Mouse (Mus musculus) ES-CJ7 (cell line): ENCODE results near the gene Chaf1b.
A peak's percentile ranks its signal among the peaks of the same experiment; 100 is the strongest.

Experiments used
- DNase-seq: peaks from one replicate; pipeline ENCODE4 v3.0.0; 2011; ENCODE audit warnings: low read depth, low spot score

Chaf1b gene

DNA sequence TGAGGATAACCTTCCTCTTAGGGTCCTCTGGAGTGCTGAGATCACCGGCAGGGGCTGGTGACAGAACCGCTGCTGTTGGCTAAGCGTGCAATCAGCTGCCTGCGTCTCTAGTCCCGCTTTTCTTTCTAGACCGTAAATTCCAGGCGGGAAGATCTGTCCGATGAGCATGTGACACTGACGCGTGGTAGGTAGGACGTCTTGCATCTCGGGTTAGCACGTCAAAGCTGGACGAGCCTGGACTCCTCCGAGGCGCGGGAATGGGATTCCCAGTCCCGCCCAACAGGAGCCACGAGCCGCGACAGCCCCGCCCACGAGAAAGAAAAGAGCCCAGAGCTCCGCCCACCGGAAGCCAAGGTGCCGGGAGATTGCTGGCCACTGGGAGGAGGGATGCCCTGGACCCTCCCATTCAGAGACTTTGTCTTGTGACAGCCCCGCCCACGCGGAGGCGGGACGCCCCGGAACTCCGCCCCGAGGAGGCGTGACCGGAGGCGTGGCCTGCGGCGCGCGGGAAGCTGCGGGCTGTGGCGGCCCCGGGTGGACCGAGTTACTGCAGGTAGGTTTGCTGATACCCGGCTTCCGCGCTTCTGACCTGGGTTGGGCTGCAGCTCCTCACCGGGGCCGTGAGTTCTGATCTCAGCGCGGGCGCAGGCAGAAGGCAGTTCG lies at the start of gene Chaf1b:
Gene Chaf1b, plus strand, starts transcription at position 479 of the 663 bp plus-strand sequence.
- DNase-seq = peak; percentile 97

DNA sequence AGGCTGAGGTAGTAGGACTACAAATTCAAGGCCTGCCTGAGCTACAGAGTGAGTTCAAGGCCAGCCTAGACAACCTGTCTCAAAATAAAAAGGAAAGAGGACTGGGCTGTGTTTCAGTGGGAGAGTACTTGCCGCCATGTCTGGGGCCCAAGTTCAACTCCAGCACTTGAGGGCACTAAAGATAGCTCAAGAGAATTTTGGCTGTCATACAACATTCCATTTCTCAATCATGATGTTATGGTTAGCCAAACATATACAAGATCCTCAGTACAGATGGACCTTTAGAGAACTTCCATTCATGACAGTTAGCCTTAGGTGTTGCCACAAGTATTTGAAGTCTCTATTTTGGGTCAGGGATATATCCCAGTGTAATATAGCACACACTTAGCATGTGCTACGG lies 49.6 kb upstream of the Chaf1b start:
- DNase-seq = no peak

GRCm38 (mm10) chr16:93839049-93839448 lies 44.7 kb upstream of the Chaf1b start:
- DNase-seq = no peak

GRCm38 (mm10) chr16:93850527-93850926 lies 33.2 kb upstream of the Chaf1b start:
- no peak for DNase-seq

DNA sequence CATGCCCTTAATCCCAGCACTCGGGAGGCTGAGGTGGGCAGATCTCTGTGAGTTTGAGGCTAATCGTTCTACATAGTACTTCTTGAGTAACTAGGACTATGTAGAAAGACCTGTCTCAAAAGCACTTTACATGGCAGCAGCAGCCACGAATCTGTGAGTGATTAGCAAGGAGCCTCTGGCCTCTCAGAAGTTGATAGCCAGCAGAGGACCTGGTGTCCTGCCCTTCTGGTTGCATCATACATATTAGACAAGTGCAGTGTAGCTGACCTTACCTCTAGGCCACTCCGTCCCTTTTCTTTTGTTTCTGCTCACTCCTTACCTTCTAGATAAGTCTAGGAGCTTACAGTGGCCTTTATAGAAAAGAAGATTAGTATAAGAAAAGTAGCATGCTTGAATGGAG lies 23.7 kb upstream of the Chaf1b start:
- DNase-seq = no peak

DNA sequence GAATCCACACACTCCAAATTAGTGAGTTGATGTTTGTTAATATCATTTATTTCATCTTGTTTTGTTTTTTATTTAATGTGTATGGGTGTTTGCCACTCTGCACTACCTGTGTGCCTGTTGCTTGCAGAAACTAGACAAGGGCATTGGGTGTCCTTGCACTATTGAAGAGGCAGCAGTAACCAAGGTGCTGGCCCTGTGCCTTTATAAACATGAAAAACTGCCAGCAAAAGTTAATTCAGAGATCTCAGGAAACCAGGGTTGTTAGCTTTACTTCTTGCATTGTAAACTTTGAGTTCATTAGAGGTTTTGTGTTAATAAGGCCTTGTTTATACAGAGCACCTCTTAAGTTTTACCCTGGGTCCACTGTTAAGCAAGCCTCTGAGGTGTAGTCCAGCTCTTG lies 23.0 kb upstream of the Chaf1b start:
- DNase-seq = no peak

DNA sequence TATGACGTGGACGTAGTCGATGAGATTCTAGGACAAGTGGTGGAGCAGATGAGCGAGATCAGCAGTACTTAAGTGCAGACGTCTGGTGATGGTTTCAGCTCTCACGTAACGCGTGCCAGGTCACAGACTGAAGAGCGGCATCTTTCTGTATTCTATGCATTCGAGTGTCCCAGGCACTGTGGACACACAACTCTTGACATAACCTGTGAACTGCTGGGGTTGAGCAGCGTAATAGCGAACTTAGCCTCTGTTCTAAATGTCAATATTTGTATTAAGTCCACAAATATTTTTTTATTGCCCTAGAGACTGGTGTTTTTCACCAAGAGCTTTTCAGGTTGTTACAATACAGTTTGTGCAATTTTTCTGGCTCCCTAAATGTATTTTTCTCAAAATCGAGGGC lies 8.9 kb upstream of the Chaf1b start:
- no peak for DNase-seq

DNA sequence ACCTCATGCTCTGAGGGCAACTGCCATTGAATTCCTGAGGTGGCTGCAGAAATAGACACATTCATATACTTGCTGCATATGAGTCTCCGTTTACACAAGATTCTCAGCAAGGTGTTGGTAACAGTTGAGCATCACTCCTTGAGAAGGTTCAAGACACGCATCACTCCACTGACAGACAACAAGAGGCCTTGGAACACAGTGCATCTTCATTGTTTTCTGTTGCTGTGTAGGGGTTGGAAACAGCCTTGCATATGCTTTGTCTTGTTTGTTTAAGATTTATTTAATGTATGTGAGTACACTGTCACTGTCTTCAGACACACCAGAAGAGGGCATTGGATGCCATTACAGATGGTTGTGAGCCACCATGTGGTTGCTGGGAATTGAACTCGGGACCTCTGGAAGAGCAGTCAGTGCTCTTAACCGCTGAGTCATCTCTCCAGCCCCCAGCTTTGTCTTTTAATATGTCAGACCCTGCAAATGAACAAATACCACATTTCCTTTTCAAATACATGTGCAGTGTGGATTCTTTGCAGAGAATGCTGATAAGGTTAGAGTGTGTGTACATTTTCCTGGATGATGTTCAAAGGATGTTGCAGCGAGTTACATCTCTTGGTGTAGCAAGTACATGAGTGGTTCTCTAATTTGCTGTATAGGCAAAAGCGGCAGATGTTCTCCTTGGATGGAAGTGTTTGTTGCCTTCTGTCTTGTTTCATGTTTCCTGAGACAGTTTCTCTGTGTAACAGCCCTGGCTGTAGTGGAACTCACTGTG lies 5.9 kb upstream of the Chaf1b start:
- DNase-seq = no peak

- DNase-seq = peak; percentile 36
These were observed 503 bp downstream of the Chaf1b start for GRCm38 (mm10) chr16:93884086-93884721.

GRCm38 (mm10) chr16:93884722-93885113 lies 1.0 kb downstream of the Chaf1b start:
- no peak for DNase-seq

GRCm38 (mm10) chr16:93888481-93888880 lies 4.8 kb downstream of the Chaf1b start:
- DNase-seq = no peak

DNA sequence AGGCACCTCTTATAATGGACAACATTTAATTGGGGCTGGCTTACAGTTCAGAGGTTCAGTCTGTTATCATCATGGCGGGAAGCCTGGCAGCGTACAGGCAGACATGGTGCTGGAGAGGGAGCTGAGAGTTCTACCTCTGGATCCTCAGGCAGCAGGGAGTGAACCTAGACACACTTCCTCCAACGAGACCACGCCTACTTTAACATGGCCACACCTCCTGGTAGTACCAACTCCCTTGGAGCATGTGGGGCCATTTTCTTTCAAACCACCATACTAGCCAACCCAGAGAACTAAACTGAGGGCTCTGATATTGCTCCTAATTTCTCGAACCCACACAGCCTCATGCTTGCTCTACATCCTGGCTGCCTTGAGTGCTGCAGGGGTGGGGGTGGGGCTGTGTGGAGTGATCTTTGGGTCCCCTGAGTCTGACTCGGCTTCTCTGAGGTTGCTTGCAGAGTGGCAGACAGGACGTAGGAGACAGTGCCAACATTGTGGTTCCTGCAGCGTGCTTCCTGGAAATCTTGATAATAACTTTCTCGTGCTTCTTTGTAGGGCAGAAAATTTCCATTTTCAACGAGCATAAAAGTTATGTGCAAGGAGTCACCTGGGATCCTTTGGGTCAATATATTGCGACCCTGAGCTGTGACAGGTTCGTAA lies 7.4 kb downstream of the Chaf1b start:
- DNase-seq = peak; percentile 75

GRCm38 (mm10) chr16:93893285-93893684 lies 9.6 kb downstream of the Chaf1b start:
- no peak for DNase-seq

DNA sequence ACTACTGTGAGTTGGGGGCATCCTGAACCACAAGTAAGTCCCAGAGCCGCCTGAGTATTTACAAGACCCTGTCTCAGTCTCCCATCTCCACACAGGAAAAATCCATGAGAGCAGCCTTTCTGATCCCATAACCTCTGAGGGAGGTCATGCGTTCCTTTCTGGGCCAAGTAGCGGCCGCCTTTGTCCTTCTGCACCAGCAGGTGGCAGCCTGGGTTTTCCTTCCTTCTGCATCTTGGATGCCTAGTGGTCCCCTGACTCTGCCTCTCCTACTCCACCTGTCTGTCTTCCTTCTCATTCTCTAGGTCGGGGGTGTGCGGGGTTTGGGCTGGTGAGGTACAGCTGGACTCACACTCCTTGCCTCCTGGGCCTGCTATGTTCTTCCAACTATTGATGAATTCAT lies 19.3 kb downstream of the Chaf1b start:
- DNase-seq = peak; percentile 78

- DNase-seq = peak; percentile 87
These were observed 22.7 kb downstream of the Chaf1b start for GRCm38 (mm10) chr16:93906156-93907014.

- DNase-seq = peak; percentile 90
These were observed 24.1 kb downstream of the Chaf1b start for GRCm38 (mm10) chr16:93907761-93908160.

DNA sequence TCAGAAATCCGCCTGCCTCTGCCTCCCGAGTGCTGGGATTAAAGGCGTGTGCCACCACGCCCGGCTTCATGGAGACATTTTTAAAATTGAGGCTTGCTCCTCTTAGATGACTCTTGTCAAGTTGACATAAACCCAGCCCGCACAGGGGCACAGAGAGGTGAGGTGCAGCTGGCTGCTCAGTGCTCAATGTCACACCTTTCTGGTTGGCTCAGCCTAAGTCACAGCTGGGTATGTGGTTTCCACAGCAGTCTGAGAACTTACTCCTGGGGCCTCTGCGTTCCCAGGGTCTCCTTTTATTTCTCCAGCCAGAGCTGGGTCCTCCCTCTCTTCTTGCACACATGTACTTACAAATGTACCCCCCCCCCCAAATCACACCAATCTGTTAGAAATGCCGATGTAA lies 24.5 kb downstream of the Chaf1b start:
- DNase-seq = peak; percentile 66

- no peak for DNase-seq
These were observed 26.2 kb downstream of the Chaf1b start for GRCm38 (mm10) chr16:93909936-93910335.

GRCm38 (mm10) chr16:93910735-93911665 lies 27.3 kb downstream of the Chaf1b start:
- DNase-seq = peak; percentile 67

- DNase-seq = no peak
These were observed 28.5 kb downstream of the Chaf1b start for GRCm38 (mm10) chr16:93912158-93912557.
